Mouse (Mus musculus) R1 (cell line): ENCODE data around the gene Trmt1.
A peak's percentile ranks its signal among the peaks of the same experiment; 100 is the strongest.
"Not testable (repeated sequence)": the region's sequence is repeated elsewhere in the genome, so short reads cannot be mapped to it uniquely, and the experiment has no call there.

Experiments used
- DNase-seq: peaks from one replicate; pipeline ENCODE4 v3.0.0-alpha.2; 2018; ENCODE audit warnings: low read depth, low spot score

Gene Trmt1

DNA sequence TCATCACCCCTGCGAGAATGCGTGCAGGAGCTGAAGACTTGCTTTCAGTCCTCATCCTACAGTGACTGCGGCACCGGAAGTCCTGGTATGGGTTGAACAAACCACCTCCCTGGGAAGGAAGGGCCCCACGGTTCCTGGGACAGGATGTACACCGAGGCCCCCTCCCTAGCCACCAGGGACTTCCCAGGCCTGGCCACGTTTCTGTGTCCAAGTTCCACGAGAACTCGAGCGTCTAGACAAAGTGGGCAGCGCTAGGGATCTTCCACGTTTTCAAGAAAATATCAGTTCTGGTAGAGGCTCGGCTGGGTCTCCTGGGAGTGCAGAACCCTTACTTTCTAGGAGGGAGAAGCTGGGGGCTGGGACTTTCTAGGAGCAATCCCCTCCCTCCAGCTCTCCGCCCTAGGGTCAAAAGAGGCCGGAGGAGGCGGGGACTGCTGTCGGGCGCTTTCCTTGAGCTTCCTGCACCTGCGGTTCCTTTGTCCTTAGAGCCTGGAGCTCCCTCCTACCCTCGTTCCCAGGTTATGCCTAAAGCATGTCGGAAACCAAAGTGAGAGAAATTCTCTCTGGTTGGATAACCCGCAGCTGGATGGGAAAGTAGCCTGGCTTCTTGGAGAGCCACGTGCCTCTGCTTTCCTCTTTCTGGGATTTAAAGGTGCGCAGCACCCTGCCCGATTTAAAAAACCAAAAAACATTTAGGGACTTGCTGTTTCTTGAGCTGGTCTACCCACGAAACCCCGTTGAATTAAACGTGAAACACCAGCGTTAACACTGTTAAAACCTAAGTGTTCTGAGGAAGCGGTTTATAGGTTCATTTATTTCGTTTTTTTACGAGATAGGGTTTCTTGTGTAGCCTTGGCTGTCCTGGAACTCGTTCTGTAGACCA lies 25.9 kb upstream of the Trmt1 start:
- peak; percentile 98 for DNase-seq

DNA sequence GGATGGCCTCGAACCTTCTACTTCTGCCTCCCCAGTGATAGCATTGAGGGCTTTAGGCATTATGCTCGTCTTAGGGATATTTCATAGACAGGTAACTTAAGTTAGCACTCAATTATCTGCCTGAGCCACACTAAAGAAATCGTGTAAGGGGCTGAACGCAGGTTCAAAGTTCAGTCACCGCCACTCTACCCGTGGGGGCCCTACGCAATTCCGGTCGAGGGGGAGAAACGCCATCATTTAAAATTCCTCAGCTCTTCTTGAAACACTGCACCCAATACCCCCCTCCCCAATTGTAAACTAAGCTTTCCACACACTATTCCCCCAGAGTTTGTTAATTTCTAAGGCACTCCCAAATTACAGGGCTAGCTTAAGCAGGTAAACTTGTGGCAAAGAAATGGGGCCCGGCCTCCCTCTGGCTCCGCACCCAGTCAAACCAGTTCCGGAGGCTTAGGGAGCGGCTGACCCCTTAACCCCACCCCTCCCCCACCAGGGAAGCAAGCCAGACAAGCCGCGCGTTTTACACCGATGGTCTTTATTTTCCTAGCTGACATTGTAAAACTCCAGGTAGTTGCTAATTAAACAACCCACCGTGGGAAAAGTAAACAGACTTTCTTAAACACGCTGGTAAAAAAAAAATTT lies 25.2 kb upstream of the Trmt1 start:
- DNase-seq = peak; percentile 94

DNA sequence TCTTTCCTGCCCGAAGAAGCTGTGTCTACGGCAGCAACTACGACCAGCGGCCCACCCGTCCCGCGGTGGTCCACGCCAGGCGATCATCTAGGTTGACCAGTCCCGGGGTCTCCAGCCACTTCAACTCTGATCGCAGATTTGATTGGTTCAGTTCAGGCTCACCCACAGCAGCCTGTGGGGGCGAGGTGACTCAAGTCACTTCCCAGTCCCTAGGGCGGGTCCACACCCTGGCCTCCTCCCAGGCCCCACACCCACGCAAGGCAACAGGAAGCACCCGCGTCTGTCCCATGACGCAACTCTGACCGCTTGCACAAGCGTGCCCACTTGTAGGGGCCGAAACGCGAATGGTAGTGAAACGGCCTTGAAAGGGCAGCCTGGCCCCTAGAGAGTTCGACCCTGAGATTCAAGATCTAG lies 24.6 kb upstream of the Trmt1 start:
- DNase-seq = peak; percentile 92

DNA sequence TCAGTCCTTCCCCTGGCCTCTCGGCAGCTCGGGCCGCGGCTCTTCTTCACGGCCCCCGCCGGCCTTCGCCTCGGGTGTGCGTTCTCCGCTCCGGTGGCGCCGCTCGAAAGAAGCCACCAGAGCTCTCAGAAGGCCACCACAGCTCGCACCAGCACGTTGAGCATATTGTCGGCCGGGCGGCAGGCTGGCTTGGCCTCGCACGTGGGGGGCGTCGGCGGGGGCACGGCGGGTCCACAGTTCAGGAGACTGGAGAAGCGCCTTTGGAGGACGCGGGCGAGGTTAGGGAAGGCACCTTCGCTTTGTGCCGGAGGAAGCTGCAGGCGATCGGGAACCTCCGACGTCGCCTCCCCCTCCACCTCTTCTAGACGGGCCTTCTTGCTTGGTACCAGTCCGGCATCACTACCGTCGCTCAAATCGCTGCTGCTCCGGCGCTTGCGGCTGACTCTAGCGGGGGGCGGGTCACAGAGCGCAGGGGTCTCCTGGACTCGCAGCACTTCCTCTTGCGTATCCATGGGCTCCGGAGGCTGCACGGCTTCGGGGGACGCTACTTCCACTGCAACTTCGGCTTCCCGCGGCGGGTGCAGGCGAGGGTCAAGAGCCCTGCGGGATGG lies 24.0 kb upstream of the Trmt1 start:
- DNase-seq = no peak

DNA sequence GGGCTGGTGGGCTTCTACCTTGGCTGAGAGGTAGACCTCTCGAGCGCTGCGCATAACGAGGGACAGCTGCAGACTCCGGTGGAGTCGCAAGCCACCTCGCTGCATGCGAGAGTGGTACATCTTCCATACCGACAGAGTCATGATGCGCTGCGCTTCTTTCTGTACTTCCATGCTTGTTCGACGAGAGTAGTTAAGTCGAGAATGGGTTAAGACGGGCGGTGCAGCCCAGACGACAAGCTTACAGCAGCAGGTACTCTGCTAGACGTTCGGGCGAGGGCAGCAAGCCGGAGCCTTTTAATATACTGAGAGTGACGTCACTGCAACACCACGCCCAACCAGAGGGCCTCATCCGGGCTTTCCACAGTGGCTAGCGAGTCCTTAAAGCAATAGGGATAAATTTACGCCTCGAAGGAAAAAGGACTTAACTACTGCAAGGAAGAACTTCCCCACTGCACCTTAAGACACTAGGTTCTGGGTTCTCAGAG lies 23.5 kb upstream of the Trmt1 start, which contains the start of gene Ier2:
Ier2 (minus strand) TSS at position 272 of the 485 bp plus-strand sequence.
- DNase-seq = peak; percentile 97

DNA sequence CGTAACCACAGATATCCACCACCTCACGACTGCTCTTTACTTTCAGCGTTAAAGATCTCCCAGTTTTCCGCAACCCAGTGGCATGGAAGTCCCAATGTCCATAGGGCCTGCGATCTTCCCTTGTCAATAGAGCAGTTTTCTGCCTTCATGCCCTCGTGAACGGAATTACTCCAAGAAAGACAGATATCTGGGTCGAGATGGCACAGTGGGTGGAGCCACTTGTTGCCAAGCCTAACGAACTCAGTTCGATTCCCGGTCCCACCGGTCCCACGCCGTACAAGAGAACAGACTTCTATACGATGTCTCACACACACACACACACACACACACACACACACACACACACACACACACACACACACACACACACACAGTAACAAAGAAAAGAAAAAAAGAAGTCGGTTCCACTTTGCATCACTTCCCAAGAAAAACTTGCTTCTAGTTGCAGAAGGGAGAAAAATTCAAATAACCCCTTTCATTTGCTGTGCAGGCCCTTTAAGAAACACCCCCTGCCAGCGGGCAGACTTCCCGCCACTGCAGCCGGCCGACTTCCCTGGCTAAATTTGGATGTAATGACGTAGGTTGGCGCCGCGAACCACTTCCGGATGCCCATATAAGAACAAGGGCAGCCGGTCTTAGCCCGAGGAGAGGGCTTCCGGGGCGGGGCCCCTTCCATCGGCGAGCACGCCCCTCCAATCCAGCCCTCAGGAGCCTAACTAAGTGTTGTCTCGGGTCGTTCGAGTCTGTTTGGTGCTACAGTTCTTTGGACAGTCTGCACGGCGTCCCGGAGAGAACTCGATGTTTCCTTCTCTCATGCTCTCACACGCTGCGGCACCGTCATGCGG lies 22.4 kb upstream of the Trmt1 start:
- peak; percentile 99 for DNase-seq

DNA sequence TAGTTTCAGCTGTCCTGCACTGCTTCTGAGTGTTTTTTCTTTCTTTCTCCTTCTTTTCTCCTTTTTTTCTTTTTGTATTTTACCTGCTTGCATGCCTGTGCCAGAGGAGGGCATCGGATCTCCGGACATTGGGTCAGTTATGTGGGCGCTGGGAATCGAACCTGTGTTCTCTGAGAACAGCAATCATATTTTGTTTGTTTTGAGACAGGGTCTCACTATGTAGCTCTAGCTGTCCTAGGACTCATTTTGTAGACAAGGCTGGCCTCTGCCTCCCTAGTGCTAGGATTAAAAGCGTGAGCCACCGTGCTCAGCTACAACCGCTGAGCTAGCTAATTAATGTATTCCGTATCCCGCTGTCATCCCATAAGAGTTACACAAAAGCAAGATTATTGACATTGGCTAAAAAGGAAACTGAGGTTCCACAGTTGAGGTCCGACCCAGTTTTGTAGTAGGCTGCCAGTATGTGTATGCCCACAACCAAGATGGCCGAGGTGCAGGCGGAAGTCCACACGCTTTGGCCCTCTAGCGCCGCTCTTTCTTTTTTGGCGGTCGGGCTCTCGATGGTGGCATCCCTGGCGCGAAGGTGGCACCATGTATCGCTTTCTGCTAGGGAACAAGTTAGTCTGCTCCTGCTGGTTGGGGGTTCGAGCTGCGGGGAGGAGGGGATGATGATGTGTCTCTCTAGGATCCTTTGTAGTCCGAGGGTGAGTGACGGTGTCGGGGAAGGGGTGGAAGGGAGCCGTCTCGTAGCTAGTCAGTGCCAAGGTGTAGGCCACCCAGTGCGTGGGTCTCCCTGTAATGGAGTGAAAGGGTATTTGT lies 21.3 kb upstream of the Trmt1 start:
- DNase-seq = peak; percentile 83

DNA sequence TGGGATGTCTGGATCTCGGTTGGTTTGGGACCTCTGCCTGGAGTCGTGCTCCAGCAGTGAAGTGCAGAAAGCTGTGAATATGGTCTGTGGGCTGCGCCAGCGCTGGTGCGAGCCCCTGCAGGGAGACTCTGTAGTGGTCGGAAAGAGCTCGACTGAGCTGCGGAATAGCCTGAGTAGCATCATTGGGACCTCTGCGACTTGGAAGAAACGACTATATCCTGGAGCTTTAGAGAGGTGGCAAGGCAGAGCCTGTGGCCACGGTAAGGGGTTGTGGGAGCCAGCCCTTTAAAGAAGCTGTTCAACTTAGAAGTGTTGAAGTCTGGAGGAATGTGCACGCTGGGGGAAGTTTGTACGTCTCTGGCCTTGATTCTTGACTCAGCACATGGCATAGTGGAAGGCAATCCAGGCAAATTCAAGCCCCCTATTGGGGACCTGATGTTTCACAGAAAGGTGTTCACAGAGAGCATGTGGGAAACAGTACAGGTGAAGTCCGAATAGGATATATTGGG lies 20.7 kb upstream of the Trmt1 start:
- peak; percentile 67 for DNase-seq

DNA sequence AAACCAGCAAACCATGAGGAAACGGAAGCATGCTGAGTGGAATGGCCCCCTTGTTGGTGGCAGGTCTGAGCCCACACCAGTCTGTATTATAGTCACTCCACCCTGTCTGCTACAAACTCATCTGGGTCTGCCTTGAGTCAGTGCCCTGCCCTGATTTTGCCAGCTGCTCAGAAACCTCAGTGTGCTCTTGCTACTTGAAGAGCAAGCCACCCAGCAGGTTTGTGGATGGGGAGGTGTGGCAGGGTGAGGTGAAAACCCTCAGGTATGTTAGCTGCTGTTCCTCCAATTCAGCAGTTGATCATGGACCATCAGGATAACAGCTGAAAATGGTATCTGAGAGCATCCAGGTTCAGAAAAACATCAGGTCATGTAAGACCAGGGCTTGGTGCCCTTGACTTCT lies 18.0 kb upstream of the Trmt1 start:
- DNase-seq = no peak

DNA sequence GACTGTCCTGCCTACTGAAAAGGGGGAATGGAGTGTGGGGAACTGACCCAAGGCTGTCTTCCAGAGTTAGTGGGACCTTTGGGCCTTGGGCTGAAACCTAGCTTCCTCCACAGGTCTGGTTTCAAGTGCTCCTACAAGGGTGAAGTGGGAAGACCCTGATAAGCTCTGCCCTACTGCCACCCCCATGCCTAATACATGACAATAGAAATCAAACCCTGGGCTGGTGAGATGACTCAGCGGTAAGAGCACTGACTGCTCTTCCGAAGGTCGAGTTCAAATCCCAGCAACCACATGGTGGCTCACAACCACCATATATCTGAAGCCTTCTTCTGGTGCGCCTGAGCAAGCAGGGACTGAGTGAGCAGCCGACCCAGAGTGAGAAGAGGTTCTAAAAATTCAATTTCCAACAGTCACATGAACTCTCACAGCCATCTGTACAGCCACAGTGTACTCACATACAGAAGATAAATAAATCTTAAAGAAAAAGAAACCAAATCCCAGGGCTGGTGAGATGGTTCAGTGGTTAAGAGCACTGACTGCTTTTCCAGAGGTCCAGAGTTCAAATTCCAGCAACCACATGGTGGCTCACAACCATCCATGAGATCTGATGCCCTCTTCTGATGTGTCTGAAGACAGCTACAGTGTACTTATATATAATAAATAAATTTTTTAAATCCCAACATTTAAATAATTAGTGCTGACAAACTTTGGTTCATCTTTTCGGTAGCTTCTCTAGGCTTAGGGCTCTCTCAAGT lies 17.2 kb upstream of the Trmt1 start:
- peak; percentile 64 for DNase-seq

DNA sequence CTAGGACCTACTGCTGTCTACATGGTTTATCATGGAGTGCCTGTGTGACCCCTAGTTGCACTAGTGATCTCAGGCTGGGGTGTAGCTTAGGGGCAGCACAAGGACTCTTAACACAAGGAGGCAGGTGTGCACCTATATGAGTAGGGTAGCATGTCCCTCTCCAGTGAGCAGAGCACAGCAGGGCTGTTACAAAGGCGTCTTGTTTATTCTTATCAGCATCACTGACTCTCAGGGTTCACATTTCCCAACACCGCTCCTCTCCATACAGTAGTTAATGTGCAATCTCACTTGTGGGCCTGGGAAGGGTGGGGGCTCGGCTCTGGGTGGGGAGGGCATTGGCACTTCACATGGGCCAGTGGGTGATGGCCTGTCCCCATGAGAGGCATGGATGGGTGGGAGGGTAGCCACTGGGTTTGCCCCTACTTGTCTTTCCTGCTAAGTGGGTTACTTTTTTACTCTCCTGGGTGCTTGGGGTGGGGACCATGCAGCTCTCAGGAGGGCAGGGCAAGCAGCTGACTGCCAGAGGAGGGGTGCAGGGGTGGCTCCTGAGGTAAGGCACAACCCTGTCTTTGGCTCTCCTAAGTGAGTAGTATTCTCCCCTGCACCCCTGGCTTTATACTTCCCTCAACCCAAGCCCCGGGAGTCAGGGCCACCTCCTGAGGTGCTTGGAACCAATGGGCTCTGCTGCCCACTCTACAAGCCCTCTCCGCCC lies 15.7 kb upstream of the Trmt1 start:
- DNase-seq = not testable (repeated sequence)

DNA sequence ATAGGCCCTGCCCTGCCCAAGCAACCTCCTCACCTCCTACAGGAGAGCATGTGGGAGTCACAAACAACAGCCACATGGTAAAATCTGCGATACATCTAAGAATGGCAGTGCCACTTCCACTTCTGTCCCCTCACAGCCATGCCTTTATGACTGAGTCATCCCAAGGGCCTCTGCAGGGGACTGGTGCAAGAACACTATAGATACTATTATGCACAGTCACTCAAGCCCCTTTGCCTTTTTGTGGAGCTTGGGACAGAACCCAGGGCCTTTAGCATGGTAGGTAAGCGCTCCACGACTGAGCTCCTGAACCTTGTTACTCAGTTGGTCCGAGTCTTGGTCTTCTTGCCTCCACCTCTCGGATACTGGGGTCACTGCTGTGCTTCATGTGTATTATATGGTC lies 8.8 kb upstream of the Trmt1 start:
- no peak for DNase-seq

DNA sequence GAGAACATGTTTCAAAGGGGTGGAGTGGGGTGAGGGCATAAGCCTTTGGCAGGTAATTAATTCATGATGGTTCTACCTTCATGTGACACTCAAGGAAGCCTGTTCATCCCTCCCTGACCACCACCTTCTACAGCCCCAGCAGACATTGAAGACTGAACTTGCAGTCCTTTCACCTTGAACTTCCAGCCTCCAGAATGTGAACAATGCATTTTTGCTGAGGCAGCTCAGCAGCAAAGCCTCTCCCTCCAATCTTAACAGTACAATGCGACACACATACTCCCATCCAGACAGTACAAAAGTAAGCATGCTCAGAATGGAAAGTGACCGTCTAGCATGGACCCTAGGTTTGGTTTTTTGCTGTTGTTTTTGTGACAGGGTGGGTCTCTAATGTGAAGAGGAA lies 4.6 kb upstream of the Trmt1 start:
- peak; percentile 86 for DNase-seq

DNA sequence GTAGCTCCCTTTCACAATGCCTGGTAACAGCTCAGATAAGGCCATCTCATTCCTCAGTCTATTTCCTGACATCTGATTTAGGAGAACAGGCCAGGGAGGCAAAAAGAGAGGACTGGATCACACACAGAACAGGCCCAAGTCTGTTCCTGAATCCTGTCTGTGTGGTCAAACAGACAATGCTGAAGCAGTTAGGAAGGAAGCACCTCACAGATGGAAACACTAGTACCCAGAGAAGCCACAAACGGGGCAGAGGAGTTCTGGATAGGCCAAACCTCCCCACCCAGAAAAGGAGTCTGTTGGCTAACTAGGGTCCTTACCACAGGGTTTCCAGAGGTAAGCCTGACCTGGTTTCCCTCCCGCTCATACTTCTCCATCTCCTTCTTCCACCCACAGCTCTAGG lies 3.9 kb upstream of the Trmt1 start:
- no peak for DNase-seq

DNA sequence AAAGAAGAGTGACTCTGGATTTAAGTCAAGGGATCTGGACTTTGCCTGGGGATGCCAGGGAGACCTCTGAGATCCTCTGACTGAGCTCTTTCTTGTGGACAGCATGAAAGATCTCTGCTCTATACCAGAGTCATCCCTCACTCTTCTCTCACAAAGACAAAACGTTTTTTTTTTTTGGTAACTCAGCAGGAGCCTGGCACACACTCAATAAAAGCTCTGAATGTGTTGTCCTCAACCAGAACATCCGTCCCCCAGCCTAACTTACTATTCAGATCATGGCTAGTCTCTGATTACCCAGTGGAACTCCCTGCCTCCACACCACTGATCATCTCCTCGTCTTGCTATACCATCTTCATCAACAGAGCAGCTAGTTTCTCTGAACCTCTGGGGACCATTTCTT lies 1.6 kb upstream of the Trmt1 start:
- DNase-seq = no peak

DNA sequence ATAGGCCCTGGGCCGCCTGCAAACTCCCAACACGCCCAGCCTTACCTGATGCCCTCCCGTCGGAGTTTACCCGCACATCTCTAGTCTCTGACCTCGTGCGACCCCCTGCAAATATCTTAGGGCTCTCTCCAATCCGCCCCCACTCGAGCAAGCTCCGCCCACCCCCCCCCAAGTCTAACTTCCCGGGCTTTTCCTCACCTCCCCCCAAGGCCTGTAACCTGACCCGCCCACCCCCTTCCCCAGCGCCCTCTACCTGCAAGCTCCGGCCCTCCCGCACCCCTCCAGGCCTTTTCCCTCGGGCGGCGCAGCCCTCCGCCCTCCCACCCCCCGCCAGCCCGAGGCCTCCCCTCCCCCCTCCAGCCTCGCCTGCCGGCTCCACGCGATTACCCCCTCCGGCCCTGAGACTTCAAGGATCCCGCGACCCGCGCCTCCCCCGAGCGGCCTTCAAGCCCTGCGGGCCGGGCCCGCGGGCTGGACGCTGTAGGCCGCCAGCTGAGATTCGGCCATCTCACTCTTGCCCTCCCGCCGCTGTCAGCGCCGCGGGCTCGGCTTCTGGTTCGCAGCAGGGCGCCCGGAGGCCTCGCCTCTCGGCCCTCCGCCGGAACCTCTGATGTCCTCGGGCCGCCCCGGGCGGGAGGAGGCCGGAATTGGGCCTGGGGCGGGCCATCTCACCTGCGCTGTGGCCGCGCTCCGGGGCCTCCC lies 1.0 kb downstream of the Trmt1 start:
- DNase-seq = peak; percentile 91

DNA sequence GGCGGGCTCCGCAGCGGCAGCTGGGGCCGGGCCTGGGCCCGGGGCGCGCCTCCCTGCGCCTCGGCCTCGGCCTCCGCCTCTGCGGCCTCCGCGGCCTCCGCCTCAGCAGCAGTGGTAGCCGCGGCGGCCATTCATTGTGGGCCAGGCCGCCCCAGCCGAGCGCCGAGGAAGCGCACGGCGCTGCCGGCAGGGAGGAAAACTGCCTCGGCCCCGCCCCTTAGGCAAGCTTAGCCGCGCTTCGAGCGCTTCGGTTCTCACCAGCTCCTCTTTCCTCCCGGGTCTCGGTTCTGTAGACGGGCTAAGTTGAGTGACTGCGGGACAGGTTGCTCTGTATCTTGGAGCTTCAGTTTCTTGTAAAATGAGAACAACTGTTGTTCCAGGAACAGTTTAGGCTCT lies 1.6 kb downstream of the Trmt1 start, which contains the start of gene Nacc1:
Nacc1 (minus strand) TSS at position 158 of the 396 bp plus-strand sequence.
- peak; percentile 90 for DNase-seq
